Mouse (Mus musculus): Measurements from ENCODE around the gene Proca1. TPM values are rescaled to one million over a fixed set of nuclear protein-coding genes. Genes with fewer than 3 reads are reported as not detected.

Gene Proca1
- 1 to 10 TPM; 4.7 to 7.7 TPM for total RNA-seq (2021)
- long read RNA-seq, experiment 1, partial matches to known transcripts = 0 of 5 reads
- long read RNA-seq, experiment 1, other reads (novel, unspliced or antisense) = 2 of 5 reads
- long read RNA-seq, experiment 2, partial matches to known transcripts = 0 of 3 reads
- long read RNA-seq, experiment 2, other reads (novel, unspliced or antisense) = 3 of 3 reads

DNA sequence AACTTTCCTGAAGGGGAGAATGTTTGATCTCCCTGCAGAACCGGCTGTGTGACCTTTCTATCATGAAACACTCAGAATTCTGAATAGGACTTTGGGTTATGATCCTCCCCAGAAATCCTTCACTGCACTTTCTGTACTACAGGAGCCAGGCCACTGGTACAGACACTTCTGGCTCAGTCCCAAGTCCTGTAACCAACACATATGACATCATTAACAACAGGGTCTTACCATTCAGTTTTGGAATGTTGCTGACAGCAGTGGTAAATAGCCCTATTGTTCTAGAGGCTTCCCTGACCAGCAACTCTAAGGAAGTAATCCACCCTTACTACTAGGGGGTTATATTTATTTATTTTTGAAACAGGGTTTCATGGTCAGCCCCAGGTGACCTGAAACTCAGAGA, at the start of gene Proca1:
Proca1 (plus strand) TSS at position 280 of the 400 bp plus-strand sequence.
- intact Hi-C loops (cut with DNase I) = no loop called here
- no peak for TF ChIP-seq CTCF (IDR thresholded peaks at IDR 0.05)
- Histone ChIP-seq H3K27ac (no peak within 1 kb of the TSS), H3K4me3 (no peak within 1 kb of the TSS)
- no peak for DNase-seq (ENCODE audit: extremely low spot score in 1 of 2, low spot score in 2 of 2)

DNA sequence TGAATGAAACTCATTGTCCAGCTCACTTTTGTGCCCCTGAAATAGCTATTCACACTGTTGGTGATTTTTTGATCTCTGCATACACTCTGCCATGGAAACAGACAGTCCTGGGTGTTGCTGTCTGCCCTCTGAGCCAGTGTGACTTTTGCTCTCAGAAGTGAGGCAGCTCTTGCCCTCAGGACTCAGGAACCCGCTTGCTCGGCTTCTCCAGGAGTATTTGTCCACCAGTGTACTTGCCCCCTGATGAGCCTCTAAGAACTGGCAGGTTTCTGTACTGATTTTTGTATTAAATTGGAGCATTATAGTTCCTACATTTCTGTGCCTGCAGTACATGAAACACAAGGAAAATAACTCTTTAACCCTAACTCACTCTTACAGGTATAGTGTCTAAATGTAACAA, 49.7 kb upstream of the Proca1 start:
- intact Hi-C loops (cut with DNase I) = no loop called here
- no peak overlapping the region for H3K27ac ChIP-seq
- TF ChIP-seq CTCF (IDR thresholded peaks at IDR 0.05) = no peak
- DNase-seq (ENCODE audit: extremely low spot score in 1 of 2, low spot score in 2 of 2) = no peak
- H3K4me3 ChIP-seq = no peak overlapping the region

DNA sequence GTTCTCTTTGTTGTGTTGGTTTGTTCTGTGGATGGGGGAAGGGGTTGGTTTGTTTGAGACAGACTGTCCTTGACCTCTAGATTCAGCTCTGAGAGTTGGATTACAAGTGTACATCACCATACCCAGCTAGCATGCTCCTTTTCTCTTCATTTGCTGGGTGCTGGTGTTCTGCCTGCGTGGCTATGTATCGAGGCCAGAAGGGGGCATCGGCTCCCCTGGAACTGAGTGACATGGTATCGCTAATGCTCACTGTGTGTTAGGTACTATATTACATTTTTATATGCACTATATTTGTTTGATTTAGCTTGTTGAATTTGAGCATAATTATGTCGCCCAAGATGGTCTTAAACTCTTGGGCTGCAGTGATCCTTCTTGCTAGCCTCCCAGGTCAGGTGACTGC, 47.0 kb upstream of the Proca1 start:
- intact Hi-C loops (cut with DNase I) = no loop called here
- DNase-seq (ENCODE audit: extremely low spot score in 1 of 2, low spot score in 2 of 2) = no peak
- no peak overlapping the region for H3K27ac ChIP-seq
- no peak overlapping the region for H3K4me3 ChIP-seq
- TF ChIP-seq CTCF (IDR thresholded peaks at IDR 0.05) = peak; percentile 13

DNA sequence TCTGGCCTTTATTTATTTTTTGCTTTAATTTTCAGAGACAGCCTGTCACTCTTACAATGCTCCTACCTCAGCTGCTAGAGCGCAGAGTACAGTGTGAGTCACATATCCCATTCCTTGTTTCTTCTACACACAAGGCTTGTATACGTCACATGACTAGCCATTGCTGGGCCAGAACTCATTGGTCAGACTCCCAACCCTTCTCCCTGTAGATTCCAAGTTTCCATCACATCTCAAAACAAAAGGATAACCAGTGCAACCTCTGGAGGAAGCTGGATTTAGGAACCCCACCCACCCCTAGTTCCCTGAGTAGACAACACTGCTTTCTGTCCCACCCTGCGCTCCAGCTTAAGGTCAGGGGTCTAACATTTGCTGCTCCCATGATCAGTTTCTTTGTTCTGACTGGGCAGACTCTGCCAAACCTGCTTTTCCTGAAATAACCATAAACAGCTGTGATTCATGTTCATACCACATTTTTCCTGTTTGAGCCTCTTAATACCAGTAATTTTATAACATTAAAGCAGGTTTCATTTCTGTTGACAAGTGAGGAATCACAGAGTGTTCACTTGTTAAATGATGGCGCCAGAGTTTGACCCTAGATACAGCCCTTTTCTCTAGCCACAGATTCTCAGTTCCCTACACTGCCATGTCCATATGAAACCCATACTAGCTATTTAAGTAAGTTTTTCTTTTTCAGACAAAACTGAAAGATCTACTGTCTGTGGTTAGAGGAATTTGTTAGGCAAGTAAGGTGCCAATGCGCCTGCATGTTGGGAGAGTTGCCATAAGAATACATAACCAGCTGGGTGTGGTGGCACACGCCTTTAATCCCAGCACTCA, 46.3 kb upstream of the Proca1 start:
- TF ChIP-seq CTCF (IDR thresholded peaks at IDR 0.05) = no peak
- intact Hi-C loops (cut with DNase I) = no loop called here
- no peak for DNase-seq (ENCODE audit: extremely low spot score in 1 of 2, low spot score in 2 of 2)
- Histone ChIP-seq H3K4me3 (no peak overlapping the region), H3K27ac (no peak overlapping the region)

DNA sequence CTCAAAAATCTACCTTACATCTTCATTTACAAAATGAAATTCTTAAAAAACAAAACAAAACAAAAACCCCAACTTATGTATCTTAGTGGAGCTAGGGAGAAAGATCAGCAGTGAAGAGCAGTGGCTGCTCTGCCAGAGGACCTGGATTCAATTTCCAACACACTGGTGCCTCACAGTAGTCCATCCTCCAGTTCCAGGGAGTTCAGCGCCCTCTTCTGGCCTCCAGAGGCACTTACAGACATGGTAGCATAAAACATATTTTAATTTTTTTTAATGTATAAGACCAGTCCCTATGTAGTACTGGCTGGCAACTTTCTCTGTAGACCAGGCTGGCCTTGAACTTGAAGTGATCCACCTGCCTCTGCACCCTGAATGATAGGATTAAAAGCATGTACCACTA, 42.0 kb upstream of the Proca1 start:
- peak; percentile 49 for TF ChIP-seq CTCF (IDR thresholded peaks at IDR 0.05)
- no peak for DNase-seq (ENCODE audit: extremely low spot score in 1 of 2, low spot score in 2 of 2)
- no peak overlapping the region for H3K27ac ChIP-seq
- intact Hi-C loops (cut with DNase I) = loop anchor here (5.0 kb wide), 1 partner anchor 69 kb away; the partner anchor contains the start of gene Eral1
- H3K4me3 ChIP-seq = no peak overlapping the region

DNA sequence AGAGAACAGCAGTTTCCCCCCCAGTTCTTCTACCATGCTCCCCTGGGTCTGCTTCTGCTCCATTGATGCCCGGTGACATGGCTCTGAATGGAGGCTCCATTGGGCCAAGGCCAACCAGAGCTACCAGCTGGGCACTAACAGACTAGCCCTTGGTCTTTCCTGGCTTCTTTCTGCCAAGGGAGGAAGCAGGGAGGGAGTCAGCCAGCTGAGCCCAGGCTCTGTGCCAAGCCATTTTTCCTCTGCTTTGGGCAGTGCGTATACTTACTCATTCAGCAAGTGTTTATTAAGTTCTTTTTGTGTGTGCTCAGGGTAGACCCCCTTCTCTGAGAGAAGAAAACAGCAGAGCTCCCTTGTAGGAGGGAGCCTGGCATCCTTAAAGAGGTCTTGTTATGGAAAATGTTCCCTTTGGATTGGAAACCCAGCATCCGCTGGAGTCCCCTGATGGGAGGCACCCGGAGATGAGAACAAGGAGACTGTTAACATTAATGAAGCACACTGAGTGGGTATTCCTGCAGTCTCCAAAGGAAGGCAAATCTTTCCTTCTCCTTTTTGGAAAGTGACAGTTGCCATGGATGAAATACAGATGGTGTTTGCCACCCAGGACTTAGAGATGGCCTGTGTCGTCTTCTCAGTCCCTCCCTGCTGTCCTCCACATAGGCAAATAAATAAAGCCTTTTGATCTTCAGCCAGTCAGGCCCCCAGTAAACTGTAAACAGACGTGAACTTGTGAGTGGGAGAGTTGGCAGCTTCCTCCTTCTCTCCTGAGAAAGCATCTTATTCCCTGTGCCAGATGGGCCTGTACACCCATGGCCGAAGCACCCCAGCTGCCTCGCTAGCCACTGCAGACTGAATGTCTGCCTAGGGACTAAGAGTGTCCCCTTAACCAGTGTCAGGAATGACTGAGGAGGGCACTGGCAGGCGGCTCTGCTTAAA, 40.6 kb upstream of the Proca1 start:
- TF ChIP-seq CTCF (IDR thresholded peaks at IDR 0.05) = no peak
- peak; percentile 65 to 73 for DNase-seq (ENCODE audit: extremely low spot score in 1 of 2, low spot score in 2 of 2)
- Histone ChIP-seq H3K27ac (peak overlapping the region; percentile 29), H3K4me3 (no peak overlapping the region)
- intact Hi-C loops (cut with DNase I) = loop anchor here (5.0 kb wide), 1 partner anchor 70 kb away; the partner anchor contains the start of gene Eral1

DNA sequence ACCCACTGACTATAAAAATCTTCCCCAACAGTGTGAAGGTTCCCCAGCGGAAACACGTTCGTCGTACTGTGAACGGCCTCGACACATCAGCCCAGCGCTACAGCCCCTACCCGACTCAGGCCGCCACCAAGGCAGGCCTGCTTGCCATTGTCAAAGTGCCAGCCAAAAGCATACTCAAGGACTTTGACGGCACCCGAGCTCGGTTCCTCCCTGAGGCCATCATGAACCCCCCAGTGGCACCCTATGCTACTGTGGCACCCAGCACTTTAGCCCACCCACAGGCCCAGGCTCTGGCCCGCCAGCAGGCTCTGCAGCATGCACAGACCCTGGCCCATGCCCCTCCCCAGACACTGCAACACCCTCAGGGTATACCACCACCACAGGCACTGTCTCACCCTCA, 39.4 kb upstream of the Proca1 start:
- intact Hi-C loops (cut with DNase I) = loop anchor here (5.0 kb wide), 1 partner anchor 71 kb away; the partner anchor contains the start of gene Eral1
- no peak overlapping the region for H3K4me3 ChIP-seq
- DNase-seq (ENCODE audit: extremely low spot score in 1 of 2, low spot score in 2 of 2) = no peak
- H3K27ac ChIP-seq = peak overlapping the region; percentile 29
- no peak for TF ChIP-seq CTCF (IDR thresholded peaks at IDR 0.05)

DNA sequence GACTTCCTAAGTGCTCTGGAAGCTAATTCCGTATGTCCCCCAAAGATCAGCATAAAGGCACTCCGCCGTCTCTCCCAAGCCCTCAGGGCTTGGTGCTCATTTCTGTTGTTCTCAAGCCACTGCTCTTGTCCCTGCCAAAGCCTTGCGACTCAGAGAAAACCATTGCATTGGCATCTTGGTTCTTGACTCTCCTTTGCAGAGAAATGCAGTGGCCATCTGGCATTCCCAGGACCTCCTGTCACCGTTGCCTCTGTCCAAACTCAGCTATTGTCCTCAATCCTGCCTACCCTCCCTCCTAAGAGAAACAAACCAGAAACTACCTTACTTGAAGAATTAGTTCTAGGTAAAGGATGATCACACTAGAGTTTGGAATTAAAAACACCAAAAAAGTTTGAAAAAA, 37.5 kb upstream of the Proca1 start:
- no peak for DNase-seq (ENCODE audit: extremely low spot score in 1 of 2, low spot score in 2 of 2)
- no peak overlapping the region for H3K27ac ChIP-seq
- H3K4me3 ChIP-seq = no peak overlapping the region
- TF ChIP-seq CTCF (IDR thresholded peaks at IDR 0.05) = no peak
- intact Hi-C loops (cut with DNase I) = no loop called here

DNA sequence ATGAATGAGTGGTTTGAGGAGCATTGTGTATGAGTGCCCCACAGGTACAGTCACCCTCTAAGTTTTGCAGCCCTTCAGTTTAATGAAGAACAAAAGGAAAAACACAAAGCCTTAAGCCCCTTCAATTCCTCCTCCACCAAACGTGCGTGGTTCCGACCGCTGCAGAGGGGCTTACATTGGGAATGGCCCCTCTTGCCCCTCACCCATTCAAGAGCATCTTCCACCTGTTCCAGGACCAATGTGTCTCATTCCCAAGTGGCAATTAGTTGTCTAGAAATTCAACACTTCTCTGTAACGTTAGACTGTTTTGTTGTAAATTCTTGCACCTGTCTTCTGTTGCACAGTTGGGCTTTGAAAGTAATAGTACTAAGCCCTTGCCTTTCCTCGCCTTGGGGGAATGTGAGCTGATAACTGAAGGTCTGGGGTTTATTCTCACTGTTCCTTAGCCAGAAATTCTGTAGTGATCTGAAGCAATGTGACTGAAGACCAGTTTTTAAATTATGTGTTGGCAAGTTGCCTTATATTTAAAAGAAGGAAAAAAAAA, 37.0 kb upstream of the Proca1 start:
- no peak for TF ChIP-seq CTCF (IDR thresholded peaks at IDR 0.05)
- H3K27ac ChIP-seq = no peak overlapping the region
- H3K4me3 ChIP-seq = no peak overlapping the region
- intact Hi-C loops (cut with DNase I) = no loop called here
- DNase-seq (ENCODE audit: extremely low spot score in 1 of 2, low spot score in 2 of 2) = no peak

DNA sequence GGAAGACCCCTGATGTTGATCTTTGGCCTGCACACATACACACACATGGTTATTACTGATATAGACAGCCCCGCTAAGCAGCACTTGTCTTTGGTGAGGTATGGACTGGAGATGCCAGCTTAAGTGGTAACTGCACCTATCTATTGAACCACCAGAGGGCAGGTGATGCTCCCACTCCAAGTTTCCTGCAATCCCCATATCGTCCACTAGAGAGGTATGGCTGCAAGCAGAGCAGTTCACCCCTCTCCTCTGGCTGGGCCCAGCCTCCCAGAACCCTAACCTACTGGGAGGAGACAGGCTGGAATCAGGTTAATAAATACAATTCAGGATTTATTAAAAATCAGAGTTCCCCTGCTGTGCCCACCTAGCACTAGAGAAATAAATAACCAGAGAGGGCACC, 34.1 kb upstream of the Proca1 start:
- DNase-seq (ENCODE audit: extremely low spot score in 1 of 2, low spot score in 2 of 2) = peak; percentile 65 to 79
- TF ChIP-seq CTCF (IDR thresholded peaks at IDR 0.05) = peak; percentile 99
- intact Hi-C loops (cut with DNase I) = loop anchor here (2.0 kb wide), 1 partner anchor 18 kb away; the partner anchor contains the start of genes Nek8 and Tlcd1
- no peak overlapping the region for H3K27ac ChIP-seq
- H3K4me3 ChIP-seq = no peak overlapping the region

DNA sequence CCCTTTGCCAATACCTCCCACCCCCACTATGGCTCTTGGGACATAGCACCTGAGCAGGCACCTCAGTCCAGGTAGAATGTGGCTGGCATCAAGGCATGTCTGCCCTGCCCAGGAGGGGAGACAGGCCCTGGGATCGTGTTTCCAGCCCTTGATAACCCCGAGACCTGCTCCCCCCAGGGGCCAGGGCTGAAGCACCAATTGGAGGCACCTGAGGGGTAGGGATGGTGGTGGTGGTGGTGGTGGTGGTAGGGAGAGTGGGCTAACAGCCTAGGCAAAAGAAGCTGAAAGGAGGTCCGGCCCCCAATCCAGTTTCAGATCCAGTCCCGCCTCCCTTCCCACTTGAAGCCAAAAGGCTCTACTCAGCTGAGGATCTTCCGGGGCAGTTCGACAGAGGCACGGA, 33.6 kb upstream of the Proca1 start:
- no peak for TF ChIP-seq CTCF (IDR thresholded peaks at IDR 0.05)
- no peak overlapping the region for H3K4me3 ChIP-seq
- intact Hi-C loops (cut with DNase I) = loop anchor here (2.0 kb wide), 1 partner anchor 17 kb away; the partner anchor contains the start of genes Nek8 and Tlcd1

More for the DNA sequence above, 33.6 kb upstream of the Proca1 start:
- no peak for DNase-seq (ENCODE audit: extremely low spot score in 1 of 2, low spot score in 2 of 2)
- H3K27ac ChIP-seq = no peak overlapping the region

All from left cerebral cortex, adult 2 months (tissue).